Mouse (Mus musculus) MEL (cell line): ENCODE results near the gene Fhad1. TPM values are rescaled to one million over a fixed set of nuclear protein-coding genes. Genes with fewer than 3 reads are reported as not detected.

Source experiments
- DNase-seq: peaks from one replicate; pipeline ENCODE4 v3.0.0; 2011; ENCODE audit warnings: low read depth, low spot score
- H3K27ac ChIP-seq: 2 replicates; pipeline ENCODE4 v1.5.1; 2012; ENCODE audit warnings: low read depth, mild to moderate bottlenecking, control low read depth, low read length, moderate library complexity; ENCODE audit not compliant: control insufficient read depth
- H3K27me3 ChIP-seq, 2 experiments: fragments of 150-350 bp in 1 of 2; sonication (generic) in 1 of 2; 2 replicates each; pipeline ENCODE4 v1.6.1; 2012; ENCODE audit warnings: low read length in 2 of 2, mild to moderate bottlenecking in 2 of 2, improper control_type of control experiment in 1 of 2, moderate library complexity in 1 of 2; ENCODE audit not compliant: insufficient read depth in 2 of 2, control insufficient read depth in 1 of 2
- H3K36me3 ChIP-seq, 2 experiments: 2 replicates each; pipeline ENCODE4 v1.6.1; 2012 to 2014; ENCODE audit warnings: low read length in 2 of 2, improper control_type of control experiment in 1 of 2, inconsistent platforms in 1 of 2, mild to moderate bottlenecking in 1 of 2; ENCODE audit not compliant: insufficient read depth in 2 of 2, control insufficient read depth in 1 of 2
- H3K4me1 ChIP-seq, 2 experiments: fragments of 150-350 bp in 1 of 2; sonication (generic) in 1 of 2; 2 replicates each; pipeline ENCODE4 v1.6.1; 2012; ENCODE audit warnings: low read length in 2 of 2, improper control_type of control experiment in 1 of 2, mild to moderate bottlenecking in 1 of 2; ENCODE audit not compliant: insufficient read depth in 2 of 2, control insufficient read depth in 1 of 2
- H3K4me3 ChIP-seq, 2 experiments: fragments of 150-350 bp in 1 of 2; sonication (generic) in 1 of 2; 2 replicates each; pipeline ENCODE4 v1.5.1; 2012; ENCODE audit warnings: low read depth in 2 of 2, low read length in 2 of 2, mild to moderate bottlenecking in 2 of 2, moderate library complexity in 2 of 2, control low read depth in 1 of 2, improper control_type of control experiment in 1 of 2; ENCODE audit not compliant: control insufficient read depth in 1 of 2, insufficient read depth in 1 of 2
- H3K79me2 ChIP-seq: 2 replicates; pipeline ENCODE4 v1.6.1; 2012; ENCODE audit warnings: mild to moderate bottlenecking, low read length, moderate library complexity; ENCODE audit not compliant: control insufficient read depth, poor library complexity, insufficient read depth
- H3K9ac ChIP-seq: 2 replicates; pipeline ENCODE4 v1.6.1; 2012; ENCODE audit warnings: low read depth, mild to moderate bottlenecking, control low read depth, low read length, moderate library complexity; ENCODE audit not compliant: control insufficient read depth, poor library complexity, severe bottlenecking
- H3K9me3 ChIP-seq: fragments of 150-350 bp; sonication (generic); replicated peaks from 2 replicates; pipeline ENCODE4 v1.6.1; 2012; ENCODE audit warnings: mild to moderate bottlenecking, low read length, improper control_type of control experiment, moderate library complexity; ENCODE audit not compliant: insufficient read depth
- CHD2 ChIP-seq: IDR thresholded peaks from 2 replicates; pipeline ENCODE4 v1.6.1; 2011; ENCODE audit warnings: low read length, improper control_type of control experiment
- E2F4 ChIP-seq: IDR thresholded peaks from 2 replicates; pipeline ENCODE4 v1.6.1; 2011; ENCODE audit warnings: low read depth, low read length, improper control_type of control experiment, borderline replicate concordance
- ELF1 ChIP-seq: IDR thresholded peaks from 2 replicates; pipeline ENCODE4 v1.6.1; 2014; ENCODE audit warnings: low read depth, mild to moderate bottlenecking, inconsistent platforms, low read length, improper control_type of control experiment, moderate library complexity
- EP300 ChIP-seq, 2 experiments: IDR thresholded peaks; 2 replicates each; pipeline ENCODE4 v1.6.1; 2011; ENCODE audit warnings: improper control_type of control experiment in 2 of 2, low read length in 2 of 2, low read depth in 1 of 2, mild to moderate bottlenecking in 1 of 2
- ETS1 ChIP-seq: IDR thresholded peaks from 2 replicates; pipeline ENCODE4 v1.6.1; 2012; ENCODE audit warnings: low read depth, mild to moderate bottlenecking, inconsistent platforms, low read length, improper control_type of control experiment, moderate library complexity
- GABPA ChIP-seq: IDR thresholded peaks from 2 replicates; pipeline ENCODE4 v1.6.1; 2012; ENCODE audit warnings: low read depth, mild to moderate bottlenecking, inconsistent platforms, low read length, improper control_type of control experiment, moderate library complexity
- GATA1 ChIP-seq: IDR thresholded peaks from 2 replicates; pipeline ENCODE4 v1.6.1; 2011; ENCODE audit warnings: low read depth, low read length, improper control_type of control experiment
- MAZ ChIP-seq: IDR thresholded peaks from 2 replicates; pipeline ENCODE4 v1.6.1; 2012; ENCODE audit warnings: low read depth, mild to moderate bottlenecking, inconsistent platforms, low read length, improper control_type of control experiment
- MEF2A ChIP-seq: IDR thresholded peaks from 2 replicates; pipeline ENCODE4 v1.6.1; 2014; ENCODE audit warnings: low read depth, mild to moderate bottlenecking, inconsistent platforms, low read length, improper control_type of control experiment; ENCODE audit not compliant: poor library complexity, insufficient replicate concordance, severe bottlenecking; ENCODE audit errors: extremely low read depth
- MXI1 ChIP-seq: IDR thresholded peaks from 2 replicates; pipeline ENCODE4 v1.6.1; 2011; ENCODE audit warnings: mild to moderate bottlenecking, low read depth, low read length, improper control_type of control experiment
- NRF1 ChIP-seq: IDR thresholded peaks from 2 replicates; pipeline ENCODE4 v1.6.1; 2014; ENCODE audit warnings: low read depth, mild to moderate bottlenecking, inconsistent platforms, low read length, improper control_type of control experiment, moderate library complexity; ENCODE audit not compliant: poor library complexity, insufficient read depth, severe bottlenecking
- POLR2A ChIP-seq, 2 experiments: IDR thresholded peaks; 2 replicates each; pipeline ENCODE4 v1.6.1; 2011 to 2012; ENCODE audit warnings: low read length in 2 of 2, mild to moderate bottlenecking in 2 of 2, control low read depth in 1 of 2, improper control_type of control experiment in 1 of 2, low read depth in 1 of 2, moderate library complexity in 1 of 2; ENCODE audit not compliant: control insufficient read depth in 1 of 2, insufficient read depth in 1 of 2, poor library complexity in 1 of 2
- POLR2AphosphoS2 ChIP-seq: IDR thresholded peaks from 2 replicates; pipeline ENCODE4 v1.6.1; 2011; ENCODE audit warnings: low read length, improper control_type of control experiment
- POLR2AphosphoS5 ChIP-seq: IDR thresholded peaks from 2 replicates; pipeline ENCODE4 v1.6.1; 2012; ENCODE audit warnings: low read depth, borderline replicate concordance, mild to moderate bottlenecking, inconsistent platforms, low read length, moderate library complexity, mixed read lengths
- RAD21 ChIP-seq: IDR thresholded peaks from 2 replicates; pipeline ENCODE4 v1.6.1; 2011; ENCODE audit warnings: mild to moderate bottlenecking, low read depth, low read length, improper control_type of control experiment
- RCOR1 ChIP-seq: IDR thresholded peaks from 2 replicates; pipeline ENCODE4 v1.6.1; 2012; ENCODE audit warnings: low read depth, mild to moderate bottlenecking, inconsistent platforms, low read length, improper control_type of control experiment
- SIN3A ChIP-seq: IDR thresholded peaks from 2 replicates; pipeline ENCODE4 v1.6.1; 2012; ENCODE audit warnings: low read length, improper control_type of control experiment, inconsistent platforms
- TAL1 ChIP-seq: IDR thresholded peaks from 2 replicates; pipeline ENCODE4 v1.6.1; 2012; ENCODE audit warnings: mild to moderate bottlenecking, inconsistent platforms, low read length, moderate library complexity, mixed read lengths
- TBP ChIP-seq: IDR thresholded peaks from 2 replicates; pipeline ENCODE4 v1.8.0; 2011; ENCODE audit warnings: low read depth, low read length, improper control_type of control experiment
- UBTF ChIP-seq: IDR thresholded peaks from 2 replicates; pipeline ENCODE4 v1.6.1; 2012; ENCODE audit warnings: low read depth, mild to moderate bottlenecking, inconsistent platforms, low read length, improper control_type of control experiment, moderate library complexity, borderline replicate concordance; ENCODE audit not compliant: insufficient read depth
- USF1 ChIP-seq: IDR thresholded peaks from 2 replicates; pipeline ENCODE4 v1.6.1; 2014; ENCODE audit warnings: low read depth, mild to moderate bottlenecking, inconsistent platforms, low read length, improper control_type of control experiment, moderate library complexity
- ZC3H11A ChIP-seq: IDR thresholded peaks from 2 replicates; pipeline ENCODE4 v1.6.1; 2012; ENCODE audit warnings: low read depth, mild to moderate bottlenecking, inconsistent platforms, low read length, improper control_type of control experiment
- ZNF384 ChIP-seq: IDR thresholded peaks from 2 replicates; pipeline ENCODE4 v1.6.1; 2012; ENCODE audit warnings: low read depth, mild to moderate bottlenecking, inconsistent platforms, low read length, improper control_type of control experiment
- polyA plus RNA-seq, 2 experiments: library from polyadenylated mRNA; stranded (reverse) in 1 of 2; unstranded in 1 of 2; fragments of >175 nt in 1 of 2; fragments of >200 nt in 1 of 2; gene quantifications; 2 replicates each; pipeline versions ENCODE4 v1.2.1 to v1.2.4; 2012; ENCODE audit warnings: low replicate concordance in 2 of 2, low read depth in 1 of 2; ENCODE audit not compliant: insufficient read length in 2 of 2, insufficient read depth in 1 of 2, missing spikeins in 1 of 2
- total RNA-seq: library from RNA; depleted of rRNA; stranded (reverse); fragments of 300-350 nt; gene quantifications from 2 replicates; pipeline ENCODE4 v1.2.3, GENCODE M21; 2012

Gene Fhad1
- total and polyA plus RNA-seq, 3 experiments: not detected

- no peak overlapping the region for H3K4me3 ChIP-seq
- H3K9ac ChIP-seq: no peak overlapping the region
- H3K4me1 ChIP-seq: no peaks in the 10 kb centered on the region
- H3K36me3 ChIP-seq: no peaks in the 10 kb centered on the region
- no peaks in the 10 kb centered on the region for H3K9me3 ChIP-seq
- no peak for TF ChIP-seq GATA1
- TF ChIP-seq RCOR1: no peak
- no peak for TF ChIP-seq ZC3H11A
- no peak for TF ChIP-seq POLR2A (IDR thresholded peaks at IDR 0.05; ENCODE audit: control insufficient read depth in 1 of 2, insufficient read depth in 1 of 2, low read depth in 1 of 2, low read length in 2 of 2, poor library complexity in 1 of 2)
- TF ChIP-seq POLR2AphosphoS2: no peak
- no peak for TF ChIP-seq NRF1
- TF ChIP-seq UBTF: no peak
- TF ChIP-seq MAZ: no peak
- H3K79me2 ChIP-seq: no peaks in the 10 kb centered on the region
- no peaks in the 10 kb centered on the region for H3K27me3 ChIP-seq
- H3K27ac ChIP-seq: no peak overlapping the region
- DNase-seq: no peak
Observed at GRCm38 (mm10) chr4:141992530-141993204, 22.2 kb downstream of the Fhad1 start.

GRCm38 (mm10) chr4:141988178-141988577, 26.7 kb downstream of the Fhad1 start:
- DNase-seq: no peak

GRCm38 (mm10) chr4:141983689-141984088, 31.2 kb downstream of the Fhad1 start:
- H3K79me2 ChIP-seq: no peaks in the 10 kb centered on the region
- no peak overlapping the region for H3K27ac ChIP-seq
- H3K4me3 ChIP-seq: no peak overlapping the region
- DNase-seq: no peak
- no peaks in the 10 kb centered on the region for H3K36me3 ChIP-seq
- no peaks in the 10 kb centered on the region for H3K9me3 ChIP-seq
- H3K4me1 ChIP-seq: no peaks in the 10 kb centered on the region
- no peak overlapping the region for H3K9ac ChIP-seq
- H3K27me3 ChIP-seq: no peaks in the 10 kb centered on the region
- TF ChIP-seq TAL1: no peak
- TF ChIP-seq USF1: no peak
- no peak for TF ChIP-seq EP300 (IDR thresholded peaks at IDR 0.05; ENCODE audit: low read depth in 1 of 2, low read length in 2 of 2)
- no peak for TF ChIP-seq ELF1
- no peak for TF ChIP-seq ETS1
- TF ChIP-seq TBP: no peak
- TF ChIP-seq CHD2: no peak
- TF ChIP-seq POLR2AphosphoS5: no peak

More at GRCm38 (mm10) chr4:141988178-141988577, 26.7 kb downstream of the Fhad1 start:
- no peaks in the 10 kb centered on the region for H3K79me2 ChIP-seq
- no peak overlapping the region for H3K27ac ChIP-seq
- no peak for TF ChIP-seq CHD2
- TF ChIP-seq E2F4: no peak
- no peak for TF ChIP-seq MEF2A
- no peak for TF ChIP-seq MXI1
- no peak for TF ChIP-seq SIN3A
- no peak for TF ChIP-seq GABPA
- TF ChIP-seq MAZ: no peak
- TF ChIP-seq RAD21: no peak
- no peak for TF ChIP-seq ZNF384
- no peaks in the 10 kb centered on the region for H3K9me3 ChIP-seq
- no peaks in the 10 kb centered on the region for H3K27me3 ChIP-seq
- H3K4me1 ChIP-seq: no peaks in the 10 kb centered on the region
- no peaks in the 10 kb centered on the region for H3K36me3 ChIP-seq
- no peak overlapping the region for H3K4me3 ChIP-seq
- no peak overlapping the region for H3K9ac ChIP-seq
